ENCODE assay signal across 8 mouse cellular contexts in genomic region chr5:96677498-96677897, GRCm38 (mm10).
DNase-seq lines count a peak whose midpoint lies in the region.

No protein-coding gene starts in this region.

- intact Hi-C loops in heart, postnatal 36 days (cut with DNase I), result loop anchor here (5.0 kb wide), 2 partner anchors 345 to 410 kb away; no protein-coding TSS in a partner anchor

- peak; percentile 13 to 53 for DNase-seq in frontal cortex, postnatal 36 days (ENCODE audit: low spot score in 2 of 2)
- no peak for DNase-seq in frontal cortex, postnatal 25 days (ENCODE audit: low spot score in 2 of 2)
- DNase-seq in 416B (ENCODE audit: low read depth), result peak; percentile 56
- DNase-seq in adrenal gland, postnatal 10 days, result peak; percentile 65
- DNase-seq in heart, postnatal 36 days, result peak; percentile 4 to 11
- peak; percentile 64 for DNase-seq in layer of hippocampus, adult 9-10 months (ENCODE audit: low spot score)
- peak; percentile 14 for DNase-seq in right cerebral cortex, postnatal 4 days
- no peak for DNase-seq in thymus, postnatal 14 days

Comparison
In these comparisons a context has a peak if more than half of its experiments do, and no peak if none do; other contexts are left out.
1. DNase-seq: peak in frontal cortex, postnatal 36 days (2 of 2), 416B (single experiment), adrenal gland, postnatal 10 days (single experiment), heart, postnatal 36 days (2 of 2), layer of hippocampus, adult 9-10 months (single experiment) and right cerebral cortex, postnatal 4 days (single experiment); none in frontal cortex, postnatal 25 days (0 of 2) and thymus, postnatal 14 days (single experiment).